ENCODE assay signal across 8 mouse cellular contexts in genomic region chr4:55348759-55349451, GRCm38 (mm10). TPM values are rescaled to one million over a fixed set of nuclear protein-coding genes. Genes with fewer than 3 reads are reported as not detected.
DNase-seq lines count a peak whose midpoint lies in the region; ATAC-seq and TF ChIP-seq lines count a peak whose summit lies in the region.

No protein-coding gene starts in this region.

- H3K27me3 ChIP-seq in embryonic facial prominence, embryonic 11.5 days (ENCODE audit: control insufficient read depth, insufficient read depth, low read length) = no peaks in the 10 kb centered on the region
- no peaks in the 10 kb centered on the region for H3K27me3 ChIP-seq in hindbrain, postnatal 0 days (ENCODE audit: insufficient read depth, low read length)
- H3K27me3 ChIP-seq in midbrain, postnatal 0 days (ENCODE audit: insufficient read depth, low read length) = no peaks in the 10 kb centered on the region

- H3K4me1 ChIP-seq in embryonic facial prominence, embryonic 11.5 days (ENCODE audit: control insufficient read depth, insufficient read depth, low read length) = no peaks in the 10 kb centered on the region
- H3K4me1 ChIP-seq in hindbrain, postnatal 0 days (ENCODE audit: insufficient read depth, low read length) = peaks cover 5% of the 10 kb centered on the region; the same call in 1 of the 2 replicates
- peaks cover 5% of the 10 kb centered on the region; the same call in 1 of the 2 replicates for H3K4me1 ChIP-seq in midbrain, postnatal 0 days (ENCODE audit: insufficient read depth, low read length)

- no peak for TF ChIP-seq CTCF in layer of hippocampus, adult 2 months (conservative IDR thresholded peaks at IDR 0.05)
- TF ChIP-seq CTCF in hindbrain, postnatal 0 days (IDR thresholded peaks at IDR 0.05; ENCODE audit: low read depth) = no peak
- no peak for TF ChIP-seq CTCF in midbrain, postnatal 0 days (IDR thresholded peaks at IDR 0.05)

- H3K27ac ChIP-seq in layer of hippocampus, adult 2 months = peak overlapping the region; percentile 93
- H3K27ac ChIP-seq in embryonic facial prominence, embryonic 11.5 days (replicated peaks; ENCODE audit: low read depth, low read length) = peak overlapping the region; percentile 74
- peak overlapping the region; percentile 95 for H3K27ac ChIP-seq in hindbrain, postnatal 0 days
- H3K27ac ChIP-seq in midbrain, postnatal 0 days (ENCODE audit: low read depth, low read length) = peak overlapping the region; percentile 78

- H3K4me2 ChIP-seq in embryonic facial prominence, embryonic 11.5 days (ENCODE audit: low read depth, low read length) = peak overlapping the region; percentile 40
- H3K4me2 ChIP-seq in hindbrain, postnatal 0 days (ENCODE audit: low read depth, low read length) = peak overlapping the region; percentile 72
- peak overlapping the region; percentile 56 for H3K4me2 ChIP-seq in midbrain, postnatal 0 days (ENCODE audit: low read depth, low read length, poor library complexity, severe bottlenecking)

- no peak for DNase-seq in layer of hippocampus, adult 2 months (ENCODE audit: low spot score in 2 of 2)
- no peak for DNase-seq in layer of hippocampus, adult 9-11 months
- DNase-seq in embryonic facial prominence, embryonic 11.5 days (ENCODE audit: low spot score) = no peak
- DNase-seq in hindbrain, postnatal 0 days (ENCODE audit: low spot score) = peak; percentile 7
- no peak for DNase-seq in midbrain, postnatal 0 days (ENCODE audit: low spot score)
- no peak for DNase-seq in spleen, postnatal 10 days (ENCODE audit: low spot score in 2 of 2)
- DNase-seq in embryo, embryonic 10.5 days (ENCODE audit: low spot score) = no peak
- DNase-seq in left cerebral cortex, postnatal 14 days (ENCODE audit: low spot score in 2 of 2) = no peak

- H3K36me3 ChIP-seq in embryonic facial prominence, embryonic 11.5 days (replicated peaks; ENCODE audit: control insufficient read depth, insufficient read depth, low read depth, low read length) = no peaks in the 10 kb centered on the region
- no peaks in the 10 kb centered on the region for H3K36me3 ChIP-seq in hindbrain, postnatal 0 days (ENCODE audit: insufficient read depth, low read length)
- H3K36me3 ChIP-seq in midbrain, postnatal 0 days (ENCODE audit: insufficient read depth, low read length) = no peaks in the 10 kb centered on the region

- 9% methylated on average over 12 of the region's 12 CpGs for WGBS in embryonic facial prominence, embryonic 11.5 days
- 10% methylated on average over 12 of the region's 12 CpGs for WGBS in hindbrain, postnatal 0 days
- whole genome bisulfite sequencing in midbrain, postnatal 0 days = 9% methylated on average over 11 of the region's 12 CpGs

- H3K4me3 ChIP-seq in layer of hippocampus, adult 2 months = peak overlapping the region; percentile 96
- H3K4me3 ChIP-seq in embryonic facial prominence, embryonic 11.5 days (ENCODE audit: low read depth, low read length) = peak overlapping the region; percentile 92
- H3K4me3 ChIP-seq in hindbrain, postnatal 0 days (ENCODE audit: low read length) = peak overlapping the region; percentile 96
- H3K4me3 ChIP-seq in midbrain, postnatal 0 days (ENCODE audit: low read depth, low read length) = peak overlapping the region; percentile 99

- peak; percentile 1; the same call in 1 of the 2 replicates for ATAC-seq in embryonic facial prominence, embryonic 11.5 days (replicated peaks; ENCODE audit: insufficient number of reproducible peaks, low FRiP score, low TSS enrichment, low read depth)
- no peak for ATAC-seq in hindbrain, postnatal 0 days
- ATAC-seq in midbrain, postnatal 0 days (ENCODE audit: low FRiP score) = peak; percentile 1

- peak overlapping the region; percentile 55 for H3K9ac ChIP-seq in embryonic facial prominence, embryonic 11.5 days (replicated peaks; ENCODE audit: low read length)
- H3K9ac ChIP-seq in hindbrain, postnatal 0 days (replicated peaks; ENCODE audit: low read length) = peak overlapping the region; percentile 50
- peak overlapping the region; percentile 37; the same call in 1 of the 2 replicates for H3K9ac ChIP-seq in midbrain, postnatal 0 days (replicated peaks; ENCODE audit: low read length, poor library complexity, severe bottlenecking)

- H3K9me3 ChIP-seq in embryonic facial prominence, embryonic 11.5 days (replicated peaks; ENCODE audit: control insufficient read depth, low read length) = no peaks in the 10 kb centered on the region
- H3K9me3 ChIP-seq in hindbrain, postnatal 0 days (ENCODE audit: low read length) = no peaks in the 10 kb centered on the region
- H3K9me3 ChIP-seq in midbrain, postnatal 0 days (ENCODE audit: low read length) = no peaks in the 10 kb centered on the region

- intact Hi-C loops in left cerebral cortex, postnatal 14 days (cut with DNase I) = no loop called here

RNA-seq across cellular contexts. Expression of gene Rad23b, which starts 0.9 kb away (rescaled TPM):
- 100 to 1,000 TPM; 173 to 183 TPM for total RNA-seq in layer of hippocampus, adult 2 months (2021)
- 113 and 123 TPM in 2 replicates for polyA plus RNA-seq in embryonic facial prominence, embryonic 11.5 days (2014; fragmentation: Nextera tagmentation; extraction: Ambion mirVana)
- 282 and 307 TPM in 2 replicates for total RNA-seq in hindbrain, postnatal 0 days (2014; rRNA removed)
- 86.5 and 97.4 TPM in 2 replicates for polyA plus RNA-seq in hindbrain, postnatal 0 days (2015; fragmentation: Nextera tagmentation; extraction: Ambion mirVana)
- total RNA-seq in midbrain, postnatal 0 days (2014; rRNA removed) = 195 and 294 TPM in 2 replicates
- 80.0 and 87.1 TPM in 2 replicates for polyA plus RNA-seq in midbrain, postnatal 0 days (2015; fragmentation: Nextera tagmentation; extraction: Ambion mirVana)
- total RNA-seq in left cerebral cortex, postnatal 14 days (2021) = 100 to 1,000 TPM; 206 to 211 TPM
